Mouse (Mus musculus): ENCODE measurements around the gene Lbr.

DNA sequence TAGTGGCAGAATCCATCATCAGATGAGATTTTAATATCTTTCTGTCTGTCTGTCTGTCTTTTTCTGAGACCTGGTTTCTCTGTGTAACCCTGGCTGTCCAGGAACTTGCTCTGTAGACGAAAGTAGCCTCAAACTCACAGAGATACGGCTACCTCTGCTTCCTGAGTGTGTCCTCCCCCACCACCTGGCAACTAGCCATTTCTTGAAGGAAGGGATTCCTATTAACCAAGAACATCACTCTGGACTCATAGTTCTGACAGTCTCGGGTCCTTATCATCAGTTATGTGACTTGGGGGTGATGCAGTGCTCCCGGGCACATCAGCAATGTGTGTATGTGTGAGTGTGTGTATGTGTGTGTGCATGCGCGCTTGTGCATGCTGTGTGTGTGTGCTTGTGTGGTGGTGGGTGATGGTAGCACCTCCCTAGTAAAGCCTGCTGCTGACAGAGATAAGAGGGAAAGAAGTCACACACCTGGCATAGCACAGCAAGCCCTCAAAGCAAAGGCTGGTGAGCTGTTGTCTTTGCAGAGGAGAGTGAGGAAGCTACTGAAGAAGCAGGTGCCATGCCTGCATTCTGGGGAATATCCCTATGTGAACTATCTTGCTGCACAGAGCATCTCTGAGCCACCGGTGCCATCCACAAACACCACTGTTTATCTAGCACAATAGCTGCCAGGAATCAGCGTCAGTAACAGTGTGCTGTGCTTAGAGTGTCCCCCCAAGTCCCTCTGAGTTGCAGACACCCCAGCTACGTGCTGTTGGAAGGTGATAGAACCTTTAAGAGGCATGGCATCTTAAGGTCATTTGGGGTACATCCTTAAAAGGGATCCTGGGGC is 30.5 kb upstream of the Lbr start:
- TF ChIP-seq CTCF (IDR thresholded peaks at IDR 0.05; ENCODE audit: insufficient read depth, low read length) (no peak), POLR2A (IDR thresholded peaks at IDR 0.05; ENCODE audit: borderline replicate concordance, extremely low read depth, low read depth, low read length) (no peak)

Measured in lung, adult 2 months (tissue).